Mouse (Mus musculus): Measurements from ENCODE around the gene Olfr640. TPM values are rescaled to one million over a fixed set of nuclear protein-coding genes. Genes with fewer than 3 reads are reported as not detected.

Gene Olfr640
- polyA plus RNA-seq, 1 experiment = not detected

GRCm38 (mm10) chr7:104026978-104027377 is 1.6 kb upstream of the Olfr640 start:
- 76% methylated on average over 3 of the region's 3 CpGs for WGBS
- TF ChIP-seq CTCF (IDR thresholded peaks at IDR 0.05; ENCODE audit: extremely low read depth, insufficient read length, insufficient replicate concordance, low read depth, low read length) (no peak), POLR2A (IDR thresholded peaks at IDR 0.05; ENCODE audit: low read depth, low read length) (no peak)
- H3K27ac ChIP-seq (ENCODE audit: insufficient read depth, low read depth, low read length) = no peak overlapping the region
- H3K4me3 ChIP-seq (ENCODE audit: low read depth, low read length) = no peak overlapping the region
- no peaks in the 10 kb centered on the region for H3K36me3 ChIP-seq (ENCODE audit: control insufficient read depth, insufficient read depth, low read length)
- no peaks in the 10 kb centered on the region for H3K4me1 ChIP-seq (ENCODE audit: control insufficient read depth, insufficient read depth, insufficient read length, low read length)
- H3K27me3 ChIP-seq (ENCODE audit: control insufficient read depth, insufficient read depth, low read length) = no peaks in the 10 kb centered on the region

DNA sequence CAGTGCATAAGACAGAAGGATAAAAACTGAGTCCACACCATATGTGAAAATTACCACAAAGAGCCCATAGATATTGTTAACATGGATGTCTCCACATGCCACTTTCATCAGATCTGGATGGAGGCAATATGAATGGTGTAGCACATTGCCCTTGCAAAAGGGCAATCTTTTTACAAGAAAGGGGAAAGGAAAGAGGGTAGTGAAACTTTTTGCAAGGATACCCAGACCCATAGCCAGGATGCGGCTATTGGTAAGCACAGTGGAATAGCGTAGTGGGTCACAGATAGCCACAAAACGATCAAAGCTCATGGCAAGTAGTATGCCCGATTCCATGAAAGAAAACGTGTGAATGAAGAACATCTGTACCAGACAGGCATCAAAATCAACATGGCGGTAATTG is 3.7 kb downstream of the Olfr640 start:
- no peak overlapping the region for H3K4me3 ChIP-seq (ENCODE audit: low read depth, low read length)
- WGBS = 90% methylated on average over 6 of the region's 6 CpGs
- H3K4me1 ChIP-seq (ENCODE audit: control insufficient read depth, insufficient read depth, insufficient read length, low read length) = no peaks in the 10 kb centered on the region

GRCm38 (mm10) chr7:104018953-104019352 is 6.4 kb downstream of the Olfr640 start:
- Histone ChIP-seq H3K36me3 (ENCODE audit: control insufficient read depth, insufficient read depth, low read length) (no peaks in the 10 kb centered on the region), H3K27ac (ENCODE audit: insufficient read depth, low read depth, low read length) (no peak overlapping the region), H3K27me3 (ENCODE audit: control insufficient read depth, insufficient read depth, low read length) (no peaks in the 10 kb centered on the region), H3K4me1 (ENCODE audit: control insufficient read depth, insufficient read depth, insufficient read length, low read length) (no peaks in the 10 kb centered on the region), H3K4me3 (ENCODE audit: low read depth, low read length) (no peak overlapping the region)
- no peak for TF ChIP-seq POLR2A (IDR thresholded peaks at IDR 0.05; ENCODE audit: low read depth, low read length)
- TF ChIP-seq CTCF (IDR thresholded peaks at IDR 0.05; ENCODE audit: extremely low read depth, insufficient read length, insufficient replicate concordance, low read depth, low read length) = no peak
- WGBS = 88% methylated on average over 1 of the region's 1 CpGs

More for the DNA sequence above, 3.7 kb downstream of the Olfr640 start:
- Histone ChIP-seq H3K36me3 (ENCODE audit: control insufficient read depth, insufficient read depth, low read length) (no peaks in the 10 kb centered on the region), H3K27me3 (ENCODE audit: control insufficient read depth, insufficient read depth, low read length) (no peaks in the 10 kb centered on the region), H3K27ac (ENCODE audit: insufficient read depth, low read depth, low read length) (no peak overlapping the region)
- TF ChIP-seq POLR2A (IDR thresholded peaks at IDR 0.05; ENCODE audit: low read depth, low read length) = no peak
- TF ChIP-seq CTCF (IDR thresholded peaks at IDR 0.05; ENCODE audit: extremely low read depth, insufficient read length, insufficient replicate concordance, low read depth, low read length) = no peak

- Histone ChIP-seq H3K27ac (ENCODE audit: insufficient read depth, low read depth, low read length) (no peak within 1 kb of the TSS), H3K4me3 (ENCODE audit: low read depth, low read length) (no peak within 1 kb of the TSS), H3K27me3 (ENCODE audit: control insufficient read depth, insufficient read depth, low read length) (no peaks in the 10 kb centered on the region), H3K4me1 (ENCODE audit: control insufficient read depth, insufficient read depth, insufficient read length, low read length) (no peaks in the 10 kb centered on the region), H3K36me3 (ENCODE audit: control insufficient read depth, insufficient read depth, low read length) (no peaks in the 10 kb centered on the region)
- TF ChIP-seq POLR2A (IDR thresholded peaks at IDR 0.05; ENCODE audit: low read depth, low read length) = no peak
Observed at GRCm38 (mm10) chr7:104017203-104017602, 8.2 kb downstream of the Olfr640 start, which contains the start of gene Olfr639. TSS of gene Olfr639 (minus strand) at chr7:104017303.

GRCm38 (mm10) chr7:103999124-103999523 is 26.2 kb downstream of the Olfr640 start:
- TF ChIP-seq POLR2A (IDR thresholded peaks at IDR 0.05; ENCODE audit: low read depth, low read length) (no peak), CTCF (IDR thresholded peaks at IDR 0.05; ENCODE audit: extremely low read depth, insufficient read length, insufficient replicate concordance, low read depth, low read length) (no peak)
- no peaks in the 10 kb centered on the region for H3K4me1 ChIP-seq (ENCODE audit: control insufficient read depth, insufficient read depth, insufficient read length, low read length)
- no peak overlapping the region for H3K27ac ChIP-seq (ENCODE audit: insufficient read depth, low read depth, low read length)
- no peak overlapping the region for H3K4me3 ChIP-seq (ENCODE audit: low read depth, low read length)
- no peaks in the 10 kb centered on the region for H3K27me3 ChIP-seq (ENCODE audit: control insufficient read depth, insufficient read depth, low read length)
- H3K36me3 ChIP-seq (ENCODE audit: control insufficient read depth, insufficient read depth, low read length) = no peaks in the 10 kb centered on the region

DNA sequence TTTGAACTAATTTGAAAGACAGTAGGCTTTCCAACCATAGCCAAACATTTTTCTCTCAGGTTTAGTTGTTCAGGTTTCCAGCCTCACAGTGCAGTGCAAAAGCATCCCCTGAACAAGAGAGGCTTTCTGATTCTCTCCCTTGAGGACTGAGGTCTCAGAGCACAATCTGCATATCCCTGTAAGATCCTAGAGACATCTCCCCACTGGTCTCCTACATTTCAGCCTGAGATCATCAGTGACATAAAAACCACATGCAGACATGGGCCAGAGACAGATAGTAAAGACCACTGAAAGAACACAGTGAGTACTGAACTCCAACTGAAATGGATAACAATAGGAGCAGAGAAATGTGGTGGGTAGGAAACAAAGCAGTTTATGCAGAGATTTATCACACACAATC is 26.9 kb downstream of the Olfr640 start, which contains the start of gene Olfr638:
TSS of gene Olfr638 (plus strand) at position 301 of the 400 bp plus-strand sequence.
- no peaks in the 10 kb centered on the region for H3K36me3 ChIP-seq (ENCODE audit: control insufficient read depth, insufficient read depth, low read length)
- no peaks in the 10 kb centered on the region for H3K4me1 ChIP-seq (ENCODE audit: control insufficient read depth, insufficient read depth, insufficient read length, low read length)
- H3K27ac ChIP-seq (ENCODE audit: insufficient read depth, low read depth, low read length) = no peak within 1 kb of the TSS
- H3K4me3 ChIP-seq (ENCODE audit: low read depth, low read length) = no peak within 1 kb of the TSS
- no peaks in the 10 kb centered on the region for H3K27me3 ChIP-seq (ENCODE audit: control insufficient read depth, insufficient read depth, low read length)
- TF ChIP-seq CTCF (IDR thresholded peaks at IDR 0.05; ENCODE audit: extremely low read depth, insufficient read length, insufficient replicate concordance, low read depth, low read length) (no peak), POLR2A (IDR thresholded peaks at IDR 0.05; ENCODE audit: low read depth, low read length) (no peak)

- Histone ChIP-seq H3K4me3 (ENCODE audit: low read depth, low read length) (no peak overlapping the region), H3K27me3 (ENCODE audit: control insufficient read depth, insufficient read depth, low read length) (no peaks in the 10 kb centered on the region), H3K4me1 (ENCODE audit: control insufficient read depth, insufficient read depth, insufficient read length, low read length) (no peaks in the 10 kb centered on the region), H3K27ac (ENCODE audit: insufficient read depth, low read depth, low read length) (no peak overlapping the region), H3K36me3 (ENCODE audit: control insufficient read depth, insufficient read depth, low read length) (no peaks in the 10 kb centered on the region)
- no peak for TF ChIP-seq POLR2A (IDR thresholded peaks at IDR 0.05; ENCODE audit: low read depth, low read length)
- no peak for TF ChIP-seq CTCF (IDR thresholded peaks at IDR 0.05; ENCODE audit: extremely low read depth, insufficient read length, insufficient replicate concordance, low read depth, low read length)
- 40% methylated on average over 1 of the region's 1 CpGs for WGBS
Observed at GRCm38 (mm10) chr7:103971782-103972181, 53.6 kb downstream of the Olfr640 start.

DNA sequence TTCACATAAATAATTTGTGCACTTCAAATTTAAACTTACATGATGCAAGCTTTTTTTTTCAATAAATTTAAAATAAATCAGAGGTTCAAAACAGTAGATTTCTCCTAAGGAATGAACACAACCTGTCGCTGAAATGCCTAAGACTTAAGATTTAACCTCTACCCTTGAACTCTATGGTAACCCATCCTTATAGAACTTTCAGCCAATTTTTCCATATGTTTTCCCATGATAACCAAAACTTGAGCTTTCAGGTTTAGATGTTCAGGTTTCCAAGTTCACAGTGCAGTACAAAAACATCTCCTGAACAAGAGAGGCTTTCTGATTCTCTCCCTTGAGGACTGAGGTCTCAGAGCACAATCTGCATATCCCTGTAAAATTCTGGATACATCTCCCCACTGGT is 54.5 kb downstream of the Olfr640 start, which contains the start of gene Olfr635:
TSS of gene Olfr635 (plus strand) at position 301 of the 400 bp plus-strand sequence.
- H3K27ac ChIP-seq (ENCODE audit: insufficient read depth, low read depth, low read length) = no peak within 1 kb of the TSS
- TF ChIP-seq POLR2A (IDR thresholded peaks at IDR 0.05; ENCODE audit: low read depth, low read length) = no peak
- TF ChIP-seq CTCF (IDR thresholded peaks at IDR 0.05; ENCODE audit: extremely low read depth, insufficient read length, insufficient replicate concordance, low read depth, low read length) = no peak
- H3K4me1 ChIP-seq (ENCODE audit: control insufficient read depth, insufficient read depth, insufficient read length, low read length) = no peaks in the 10 kb centered on the region
- no peak within 1 kb of the TSS for H3K4me3 ChIP-seq (ENCODE audit: low read depth, low read length)
- no peaks in the 10 kb centered on the region for H3K36me3 ChIP-seq (ENCODE audit: control insufficient read depth, insufficient read depth, low read length)
- 70% methylated on average over 1 of the region's 1 CpGs for WGBS
- H3K27me3 ChIP-seq (ENCODE audit: control insufficient read depth, insufficient read depth, low read length) = no peaks in the 10 kb centered on the region

Other genes with a start within 250 kb of the Olfr640 start
- gene Olfr68, start 245.9 kb downstream of the Olfr640 start, polyA plus RNA-seq (2012; rRNA removed) = not detected in 2 replicates
- not detected in 2 replicates for gene Olfr67, start 233.8 kb downstream of the Olfr640 start, polyA plus RNA-seq (2012; rRNA removed)
- 7.2 and 8.9 TPM in 2 replicates for gene Hbb-bt, start 211.6 kb downstream of the Olfr640 start, polyA plus RNA-seq (2012; rRNA removed)
- gene Hbb-bs, start 197.5 kb downstream of the Olfr640 start, polyA plus RNA-seq (2012; rRNA removed) = 59.9 and 74.9 TPM in 2 replicates
- gene Hbb-bh2, start 185.1 kb downstream of the Olfr640 start, polyA plus RNA-seq (2012; rRNA removed) = not detected in 2 replicates
- not detected in 2 replicates for gene Hbb-bh1, start 182.4 kb downstream of the Olfr640 start, polyA plus RNA-seq (2012; rRNA removed)
- not detected in 2 replicates for gene Hbb-y, start 172.4 kb downstream of the Olfr640 start, polyA plus RNA-seq (2012; rRNA removed)
- gene Olfr66, start 139.3 kb downstream of the Olfr640 start, polyA plus RNA-seq (2012; rRNA removed) = not detected in 2 replicates
- not detected in 2 replicates for gene Olfr64, start 131.1 kb downstream of the Olfr640 start, polyA plus RNA-seq (2012; rRNA removed)
- not detected in 2 replicates for gene Olfr65, start 122.1 kb downstream of the Olfr640 start, polyA plus RNA-seq (2012; rRNA removed)
- gene Olfr631, start 96.7 kb downstream of the Olfr640 start, polyA plus RNA-seq (2012; rRNA removed) = not detected in 2 replicates
- not detected in 2 replicates for gene Olfr632, start 91.2 kb downstream of the Olfr640 start, polyA plus RNA-seq (2012; rRNA removed)
- not detected in 2 replicates for gene Olfr633, start 81.1 kb downstream of the Olfr640 start, polyA plus RNA-seq (2012; rRNA removed)
- gene Olfr635, start 54.4 kb downstream of the Olfr640 start, polyA plus RNA-seq (2012; rRNA removed) = not detected in 2 replicates
- not detected in 2 replicates for gene Olfr638, start 26.8 kb downstream of the Olfr640 start, polyA plus RNA-seq (2012; rRNA removed)
- gene Olfr639, start 8.3 kb downstream of the Olfr640 start, polyA plus RNA-seq (2012; rRNA removed) = not detected in 2 replicates
- not detected in 2 replicates for gene Olfr641, start 9.9 kb upstream of the Olfr640 start, polyA plus RNA-seq (2012; rRNA removed)
- gene Olfr642, start 27.1 kb upstream of the Olfr640 start, polyA plus RNA-seq (2012; rRNA removed) = not detected in 2 replicates
- gene 4930516K23Rik, start 35.9 kb upstream of the Olfr640 start, polyA plus RNA-seq (2012; rRNA removed) = not detected in 2 replicates
- gene Olfr644, start 46.3 kb upstream of the Olfr640 start, polyA plus RNA-seq (2012; rRNA removed) = not detected in 2 replicates
- gene Olfr645, start 59.9 kb upstream of the Olfr640 start, polyA plus RNA-seq (2012; rRNA removed) = not detected in 2 replicates
- not detected in 2 replicates for gene Olfr646, start 79.3 kb upstream of the Olfr640 start, polyA plus RNA-seq (2012; rRNA removed)
- gene Ubqln5, start 104.3 kb upstream of the Olfr640 start, polyA plus RNA-seq (2012; rRNA removed) = not detected in 2 replicates
- gene Olfr643, start 111.8 kb upstream of the Olfr640 start, polyA plus RNA-seq (2012; rRNA removed) = not detected in 2 replicates
- not detected in 2 replicates for gene Ubqln3, start 117.7 kb upstream of the Olfr640 start, polyA plus RNA-seq (2012; rRNA removed)
- gene Ubqlnl, start 125.0 kb upstream of the Olfr640 start, polyA plus RNA-seq (2012; rRNA removed) = not detected in 2 replicates
- not detected in 2 replicates for gene Olfm5, start 139.3 kb upstream of the Olfr640 start, polyA plus RNA-seq (2012; rRNA removed)
- gene Olfr648, start 157.8 kb upstream of the Olfr640 start, polyA plus RNA-seq (2012; rRNA removed) = not detected in 2 replicates
- gene Olfr649, start 170.4 kb upstream of the Olfr640 start, polyA plus RNA-seq (2012; rRNA removed) = not detected in 2 replicates
- gene Trim6, start 193.2 kb upstream of the Olfr640 start, polyA plus RNA-seq (2012; rRNA removed) = 0.44 and 0.61 TPM in 2 replicates
- gene Trim34a, start 218.9 kb upstream of the Olfr640 start, polyA plus RNA-seq (2012; rRNA removed) = 2.1 and 5.8 TPM in 2 replicates